Mouse (Mus musculus) olfactory bulb, adult 2 months (tissue): ENCODE data around the gene Rubcn.

Experiments used
- CTCF ChIP-seq: fragments of 200-500 bp; IDR thresholded peaks from 2 replicates; pipeline ENCODE4 v1.5.1; 2012; ENCODE audit warnings: low read depth, mild to moderate bottlenecking, low read length, moderate library complexity; ENCODE audit not compliant: insufficient read depth
- POLR2A ChIP-seq: fragments of 200-500 bp; IDR thresholded peaks from 2 replicates; pipeline ENCODE4 v1.6.1; 2012; ENCODE audit warnings: mild to moderate bottlenecking, low read depth, low read length, moderate library complexity; ENCODE audit not compliant: insufficient read depth

DNA sequence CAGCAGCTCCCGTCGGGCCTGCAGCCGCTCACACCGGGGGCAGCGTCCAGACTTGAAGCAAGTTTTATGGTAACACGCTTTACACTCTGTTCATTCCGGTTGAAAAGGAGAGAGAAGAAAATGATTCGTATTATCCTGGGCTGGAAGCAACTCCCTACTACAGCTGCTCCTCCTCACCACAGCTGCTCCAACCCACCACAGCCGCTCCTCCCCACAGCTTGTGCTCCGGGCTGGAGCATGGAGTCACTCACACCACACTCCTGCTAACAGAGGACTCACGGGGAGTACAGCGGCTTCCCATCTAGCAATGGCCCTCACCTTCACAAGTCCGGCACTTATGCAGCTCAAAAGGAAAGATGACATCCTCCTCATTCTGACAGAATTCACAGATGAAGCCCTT, 53.5 kb downstream of the Rubcn start:
- no peak for TF ChIP-seq CTCF
- no peak for TF ChIP-seq POLR2A
